Mouse (Mus musculus) thymus, adult 2 months (tissue): ENCODE data around the gene 1700008O03Rik.

Source experiments
- CTCF ChIP-seq: fragments of 200-500 bp; IDR thresholded peaks from 2 replicates; pipeline ENCODE4 v1.5.1; 2012; ENCODE audit warnings: mild to moderate bottlenecking, control low read depth, low read length, moderate library complexity, borderline replicate concordance; ENCODE audit not compliant: control insufficient read depth, poor library complexity, insufficient read depth; ENCODE audit errors: extremely low read depth
- POLR2A ChIP-seq: fragments of 200-500 bp; IDR thresholded peaks from 2 replicates; pipeline ENCODE4 v1.6.1; 2012; ENCODE audit warnings: mild to moderate bottlenecking, low read length, control low read depth, moderate library complexity; ENCODE audit not compliant: control insufficient read depth, poor library complexity, insufficient read depth; ENCODE audit errors: extremely low read depth

- no peak for TF ChIP-seq CTCF
- TF ChIP-seq POLR2A, result no peak
Observed at GRCm38 (mm10) chr7:44344622-44345021, 41.0 kb downstream of the 1700008O03Rik start.
